Mouse (Mus musculus) liver, adult 2 months (tissue): ENCODE results near the gene Hspa8. TPM values are rescaled to one million over a fixed set of nuclear protein-coding genes. Genes with fewer than 3 reads are reported as not detected.
"Not testable (repeated sequence)": the region's sequence is repeated elsewhere in the genome, so short reads cannot be mapped to it uniquely, and the experiment has no call there.

Experiments
- DNase-seq: peaks from one replicate; pipeline ENCODE4 v3.0.0-alpha.2; 2011; ENCODE audit warnings: low read depth, low spot score; ENCODE audit errors: extremely low read depth
- H3K27ac ChIP-seq: fragments of 200-500 bp; replicated peaks from 2 replicates; pipeline ENCODE4 v1.5.1; 2012; ENCODE audit warnings: low read depth, mild to moderate bottlenecking, control low read depth, inconsistent platforms, low read length; ENCODE audit not compliant: insufficient read depth
- H3K27me3 ChIP-seq: fragments of 200-500 bp; 2 replicates; pipeline ENCODE4 v1.6.1; 2012; ENCODE audit warnings: mild to moderate bottlenecking, moderate library complexity, low read length, inconsistent platforms; ENCODE audit not compliant: control insufficient read depth, insufficient read depth
- H3K36me3 ChIP-seq: fragments of 200-500 bp; 2 replicates; pipeline ENCODE4 v1.6.1; 2012; ENCODE audit warnings: low read length, inconsistent platforms; ENCODE audit not compliant: control insufficient read depth, insufficient read depth
- H3K4me1 ChIP-seq: fragments of 200-500 bp; 2 replicates; pipeline ENCODE4 v1.6.1; 2011; ENCODE audit warnings: low read length; ENCODE audit not compliant: control insufficient read depth, insufficient read depth
- H3K4me3 ChIP-seq: fragments of 200-500 bp; 2 replicates; pipeline ENCODE4 v1.5.1; 2011; ENCODE audit warnings: low read depth, mild to moderate bottlenecking, control low read depth, low read length, moderate library complexity; ENCODE audit not compliant: insufficient read depth
- H3K79me2 ChIP-seq: fragments of 200-500 bp; 2 replicates; pipeline ENCODE4 v1.6.1; 2012; ENCODE audit warnings: inconsistent platforms, mild to moderate bottlenecking, low read length, moderate library complexity; ENCODE audit not compliant: control insufficient read depth, insufficient read depth
- H3K9ac ChIP-seq: fragments of 200-500 bp; 2 replicates; pipeline ENCODE4 v1.6.1; 2012; ENCODE audit warnings: low read depth, mild to moderate bottlenecking, control low read depth, inconsistent platforms, low read length
- CTCF ChIP-seq: fragments of 200-500 bp; IDR thresholded peaks from 2 replicates; pipeline ENCODE4 v1.5.1; 2011; ENCODE audit warnings: low read depth, low read length, control low read depth
- POLR2A ChIP-seq: fragments of 200-500 bp; IDR thresholded peaks from 2 replicates; pipeline ENCODE4 v1.6.1; 2011; ENCODE audit warnings: low read length, control low read depth; ENCODE audit not compliant: insufficient read depth; ENCODE audit errors: extremely low read depth
- WGBS: fragments of 180-500 bp; shearing (Covaris S2); methylation state at CpG from one replicate; pipeline ENCODE4 v1.1.7; 2018; 5-methylcytosine and 5-hydroxymethylcytosine counted together
- polyA plus RNA-seq: library from polyadenylated mRNA; depleted of rRNA; stranded (reverse); fragments of >200 nt; gene quantifications from 2 replicates; pipeline ENCODE4 v1.2.3, GENCODE M21; 2012
- total RNA-seq: library from RNA; depleted of rRNA; stranded (reverse); fragments of >200 nt; gene quantifications from 2 replicates; pipeline ENCODE4 v1.2.3, GENCODE M21; 2014

The Hspa8 gene
- total and polyA plus RNA-seq, 2 experiments = 1,567 to 1,951 TPM

DNA sequence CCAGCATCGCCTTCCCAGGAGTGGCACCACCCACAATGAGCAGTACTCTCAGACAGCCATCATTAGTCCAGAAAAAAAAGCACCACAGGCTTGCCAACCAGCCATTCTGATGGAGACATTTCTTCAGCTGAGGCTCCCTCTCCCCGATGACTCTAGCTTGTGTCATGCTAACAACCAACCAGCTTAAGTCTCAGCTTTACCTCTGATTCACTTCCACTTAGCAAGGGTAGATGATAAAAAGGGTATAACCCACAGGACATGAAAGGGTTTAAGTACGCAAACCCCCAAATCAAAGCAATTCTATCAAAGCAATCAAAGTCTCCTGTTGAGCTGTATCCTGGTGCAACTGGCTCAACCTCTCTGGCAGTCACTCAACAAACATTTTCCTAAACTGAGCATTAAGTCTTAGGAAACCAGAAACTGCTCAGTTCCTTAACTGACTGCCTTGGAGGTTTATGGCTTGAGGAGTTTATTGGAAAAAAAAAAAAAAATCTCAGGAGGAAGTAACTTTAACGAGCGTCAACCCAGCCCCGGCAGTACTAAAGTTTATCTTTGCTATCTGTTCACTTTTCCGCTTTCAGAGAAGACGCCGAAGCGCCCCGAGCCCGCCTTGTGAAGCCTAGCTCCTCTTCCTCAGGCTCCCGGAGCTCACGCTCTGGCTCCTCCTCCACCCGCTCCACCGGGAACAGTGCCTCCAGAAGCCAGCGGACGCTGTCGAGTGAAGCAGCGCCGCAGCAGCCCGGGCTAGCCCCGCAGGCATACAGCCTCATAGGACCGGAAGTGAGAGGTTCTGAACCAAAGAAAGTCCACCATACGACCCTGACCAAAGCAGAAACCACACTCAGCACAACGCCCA, 18.8 kb upstream of the Hspa8 start:
- DNase-seq = no peak
- Histone ChIP-seq H3K79me2 (no peaks in the 10 kb centered on the region), H3K27me3 (no peaks in the 10 kb centered on the region), H3K27ac (peak overlapping the region; percentile 35), H3K36me3 (no peaks in the 10 kb centered on the region), H3K4me1 (peaks cover 7% of the 10 kb centered on the region; the same call in 1 of the 2 replicates), H3K4me3 (peak overlapping the region; percentile 14; the same call in 1 of the 2 replicates), H3K9ac (peak overlapping the region; percentile 38)
- no peak for TF ChIP-seq CTCF
- no peak for TF ChIP-seq POLR2A
- WGBS = 26% methylated on average over 26 of the region's 26 CpGs

DNA sequence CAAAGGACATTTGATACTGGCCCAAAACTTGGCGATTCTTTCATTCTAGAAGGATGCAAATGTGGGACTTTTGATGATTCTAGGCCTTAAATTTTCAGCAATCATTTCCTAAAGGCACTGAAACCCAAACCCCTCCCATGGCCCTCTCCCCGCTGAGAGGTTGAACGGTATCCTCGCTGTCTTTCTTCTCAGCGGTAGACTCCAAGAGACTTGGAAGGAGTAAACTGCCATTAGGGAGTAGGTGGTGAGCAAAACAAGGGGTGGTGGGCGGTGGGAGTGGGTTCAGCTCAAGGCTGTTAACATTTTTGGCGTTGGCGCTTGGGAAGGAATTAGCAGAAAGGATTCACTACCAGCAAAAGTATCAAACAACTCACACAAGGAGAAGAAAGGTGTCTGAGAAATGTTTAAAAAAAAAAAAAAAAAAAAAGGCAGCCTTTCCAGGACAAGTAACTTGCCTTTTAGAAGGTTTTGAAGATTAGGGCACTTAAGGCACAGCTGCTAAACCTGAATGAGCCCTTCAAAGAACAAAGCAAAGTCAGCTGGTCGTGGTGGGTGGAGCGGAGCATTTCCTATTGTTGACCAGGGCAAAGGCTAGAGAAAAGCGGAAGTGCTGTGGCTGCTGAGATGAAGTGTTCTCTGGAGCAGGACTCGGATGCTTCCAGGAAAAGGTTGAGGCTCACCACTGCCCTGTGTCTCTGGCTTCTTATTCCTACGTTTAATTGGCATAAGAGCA, 17.0 kb upstream of the Hspa8 start:
- H3K4me3 ChIP-seq = no peak overlapping the region

DNA sequence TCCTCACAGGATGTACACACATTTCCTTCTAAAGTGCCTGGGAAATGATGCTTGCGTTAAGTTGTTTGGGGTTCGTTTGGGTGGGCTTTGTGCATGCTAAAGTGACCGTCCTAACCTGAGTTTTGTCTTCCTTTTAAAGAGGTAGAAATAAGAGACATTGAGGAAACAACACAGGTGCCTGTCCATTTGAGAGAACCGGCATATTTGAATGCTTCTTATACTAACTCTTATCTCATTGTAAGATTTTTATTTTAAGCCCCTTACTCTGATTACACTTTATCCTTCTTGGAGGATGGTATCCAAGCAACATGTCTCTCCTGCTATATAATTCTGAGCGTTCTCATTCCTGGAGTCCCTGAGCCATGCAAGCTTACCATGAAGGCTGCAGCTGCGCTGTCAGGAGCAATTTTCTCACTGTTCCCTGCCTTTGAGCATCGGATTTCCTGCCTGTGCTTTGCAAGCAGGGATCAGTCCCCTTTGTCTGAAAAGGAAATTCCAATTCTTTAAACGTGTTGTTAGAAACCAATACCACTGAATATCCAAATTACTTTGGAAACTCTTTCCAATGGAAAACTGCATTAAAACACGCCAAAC, 16.3 kb upstream of the Hspa8 start:
- no peak overlapping the region for H3K4me3 ChIP-seq
- peaks cover 5% of the 10 kb centered on the region; the same call in 1 of the 2 replicates for H3K4me1 ChIP-seq
- TF ChIP-seq CTCF = no peak
- no peak for TF ChIP-seq POLR2A
- no peak for DNase-seq
- no peaks in the 10 kb centered on the region for H3K36me3 ChIP-seq
- H3K27me3 ChIP-seq = no peaks in the 10 kb centered on the region
- no peaks in the 10 kb centered on the region for H3K79me2 ChIP-seq
- no peak overlapping the region for H3K9ac ChIP-seq
- 47% methylated on average over 9 of the region's 9 CpGs for WGBS
- no peak overlapping the region for H3K27ac ChIP-seq

More for the DNA sequence above, 17.0 kb upstream of the Hspa8 start:
- no peaks in the 10 kb centered on the region for H3K27me3 ChIP-seq
- peaks cover 5% of the 10 kb centered on the region; the same call in 1 of the 2 replicates for H3K4me1 ChIP-seq
- no peaks in the 10 kb centered on the region for H3K79me2 ChIP-seq
- peak; percentile 54 for DNase-seq
- H3K9ac ChIP-seq = no peak overlapping the region
- TF ChIP-seq POLR2A = no peak
- TF ChIP-seq CTCF = no peak
- 40% methylated on average over 13 of the region's 13 CpGs for WGBS
- H3K27ac ChIP-seq = peak overlapping the region; percentile 50
- H3K36me3 ChIP-seq = no peaks in the 10 kb centered on the region

DNA sequence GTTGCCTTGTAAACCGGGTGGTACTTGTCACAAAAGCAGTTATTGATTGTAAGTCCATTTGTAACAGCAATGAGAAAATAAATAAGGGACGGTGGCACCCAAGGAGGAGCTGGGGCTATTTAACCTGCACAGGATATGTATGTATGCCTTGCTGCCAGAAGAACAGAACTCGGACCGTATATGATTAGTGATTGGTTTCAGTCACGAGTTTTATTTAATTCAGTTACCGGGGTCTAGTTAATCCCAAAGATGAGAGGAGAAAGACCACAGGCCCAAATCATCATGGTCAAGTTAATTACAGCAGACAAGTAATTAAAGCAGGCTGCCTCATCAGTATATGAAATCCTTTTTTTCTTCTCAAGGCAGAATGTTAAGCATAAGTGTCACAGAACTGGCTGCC, 15.3 kb upstream of the Hspa8 start:
- Histone ChIP-seq H3K4me3 (no peak overlapping the region), H3K27ac (no peak overlapping the region), H3K4me1 (peaks cover 5% of the 10 kb centered on the region; the same call in 1 of the 2 replicates), H3K9ac (no peak overlapping the region), H3K36me3 (no peaks in the 10 kb centered on the region), H3K79me2 (no peaks in the 10 kb centered on the region), H3K27me3 (no peaks in the 10 kb centered on the region)
- 87% methylated on average over 6 of the region's 6 CpGs for WGBS
- TF ChIP-seq POLR2A (no peak), CTCF (no peak)
- DNase-seq = no peak

DNA sequence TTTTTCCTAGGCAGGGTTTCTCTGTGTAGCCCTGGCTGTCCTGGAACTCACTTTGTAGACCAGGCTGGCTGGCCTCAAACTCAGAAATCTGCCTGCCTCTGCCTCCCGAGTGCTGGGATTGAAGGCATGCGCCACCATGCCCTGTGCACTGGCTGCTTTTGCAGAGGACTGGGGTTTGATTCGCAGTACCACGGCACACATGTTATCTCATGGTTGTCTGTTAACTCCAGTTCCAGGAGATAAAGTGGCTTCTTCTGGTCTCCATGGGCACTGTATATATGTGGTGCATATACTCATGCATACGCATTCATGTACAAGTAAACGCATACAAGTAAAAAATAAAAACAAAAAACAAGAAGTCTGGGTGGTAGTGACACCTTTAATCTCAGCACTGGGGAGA, 14.0 kb upstream of the Hspa8 start:
- H3K79me2 ChIP-seq = not testable (repeated sequence)

More for the DNA sequence above, 14.0 kb upstream of the Hspa8 start:
- not testable (repeated sequence) for H3K4me1 ChIP-seq, H3K27me3 ChIP-seq, H3K9ac ChIP-seq, H3K36me3 ChIP-seq, H3K4me3 ChIP-seq, DNase-seq, H3K27ac ChIP-seq
- 92% methylated on average over 6 of the region's 6 CpGs for WGBS
